ENCODE assay signal across 29 mouse cellular contexts in the genomic region with DNA sequence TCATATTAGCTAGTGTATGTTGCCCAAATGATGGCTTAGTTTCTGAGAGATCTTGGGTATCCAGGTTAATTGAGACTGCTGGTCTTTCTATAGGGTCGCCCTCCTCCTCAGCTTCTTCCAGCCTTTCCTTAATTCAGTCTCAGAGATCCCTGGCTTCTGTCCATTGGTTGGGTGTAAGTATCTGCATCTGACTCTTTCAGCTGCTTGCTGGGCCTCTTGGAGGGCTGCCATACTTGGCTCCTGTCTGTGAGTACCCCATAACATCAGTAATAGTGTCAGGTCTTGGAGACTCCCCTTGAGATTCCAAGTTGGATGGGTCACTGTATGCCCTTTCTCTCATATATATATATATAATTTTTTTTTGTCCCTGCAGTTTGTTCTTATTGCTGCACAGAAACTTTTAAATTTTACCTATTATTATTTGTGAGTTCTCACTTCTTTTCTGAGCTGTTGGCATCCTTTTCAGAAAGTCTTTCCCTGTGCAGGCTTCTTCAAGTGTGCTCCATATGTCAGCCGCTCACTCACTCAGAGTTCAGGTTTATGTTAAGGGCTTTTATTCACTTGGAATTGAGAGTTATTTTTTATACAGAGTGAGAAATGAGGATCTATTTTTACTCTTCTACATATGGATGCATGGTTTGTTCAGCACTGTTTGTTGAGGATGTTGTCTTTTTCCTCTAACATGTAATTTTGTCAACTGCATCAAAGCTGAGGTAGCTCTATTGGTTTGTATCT.
DNase-seq lines count a peak whose midpoint lies in the region; TF ChIP-seq lines count a peak whose summit lies in the region.
"Had no signal": no experiment of that assay in that cellular context is flagged by ENCODE, and none has a peak within 500 bp of the region (broad histone marks: within the 10 kb centered on the region; RNA-seq: fewer than 3 reads in every experiment).

No protein-coding gene starts in this region.

- peak overlapping the region; percentile 38; the same call in 1 of the 2 replicates for H3K27ac ChIP-seq in left cerebral cortex, adult 2 months
- H3K27ac ChIP-seq: embryonic facial prominence, embryonic 12.5 days; forebrain, embryonic 15.5 days; hindbrain, embryonic 12.5 days; liver, embryonic 14.5 days; macrophage; neural tube, embryonic 15.5 days; stomach, embryonic 15.5 days had no signal

- peak; percentile 30 to 31 for DNase-seq in frontal cortex, adult 2 months (ENCODE audit: extremely low spot score in 1 of 2, low spot score in 1 of 2)
- no peak for DNase-seq in frontal cortex, postnatal 25 days (ENCODE audit: low spot score in 2 of 2)
- DNase-seq in right cerebral cortex, adult 18-20 months, result peak; percentile 17
- DNase-seq in right cerebral cortex, postnatal 36 days (ENCODE audit: low spot score in 2 of 2), result no peak
- DNase-seq in left cerebral cortex, adult 2 months (ENCODE audit: extremely low spot score in 1 of 2, low spot score in 2 of 2), result no peak
- DNase-seq in telencephalon, adult 2 months (ENCODE audit: low read depth, low spot score), result peak; percentile 56
- no peak for DNase-seq in kidney, postnatal 25 days
- DNase-seq: adrenal gland, adult 2 months; B cell, adult 2 months; cerebellum, adult 11-12 months; embryo, embryonic 11 days; gastrocnemius, postnatal 14 days; heart, postnatal 36 days; kidney, adult 9 months; kidney, postnatal 10 days; layer of hippocampus, adult 9-11 months; liver; lung, adult 2 months; lung, postnatal 10 days; midbrain, embryonic 14.5 days; retina, postnatal 1 day; thymus, postnatal 14 days had no signal

- no peak for TF ChIP-seq CTCF in left cerebral cortex, adult 2 months (IDR thresholded peaks at IDR 0.05)

- no peak overlapping the region for H3K4me3 ChIP-seq in left cerebral cortex, adult 2 months
- H3K4me3 ChIP-seq: embryonic facial prominence, embryonic 12.5 days; forebrain, embryonic 15.5 days; hindbrain, embryonic 12.5 days; neural tube, embryonic 15.5 days; stomach, embryonic 15.5 days had no signal

- intact Hi-C loops in left cerebral cortex, adult 2 months (cut with DNase I), result no loop called here

Comparison
In these comparisons a context has a peak if more than half of its experiments do, and no peak if none do; other contexts are left out.
1. DNase-seq: peak in frontal cortex, adult 2 months (2 of 2), right cerebral cortex, adult 18-20 months (single experiment) and telencephalon, adult 2 months (single experiment); none in frontal cortex, postnatal 25 days (0 of 2), right cerebral cortex, postnatal 36 days (0 of 2), left cerebral cortex, adult 2 months (0 of 2) and kidney, postnatal 25 days (0 of 2).